8 mouse cellular contexts compared by ENCODE assay signal in genomic region chr5:34647581-34647980, GRCm38 (mm10). TPM values are rescaled to one million over a fixed set of nuclear protein-coding genes. Genes with fewer than 3 reads are reported as not detected.
DNase-seq lines count a peak whose midpoint lies in the region; ATAC-seq lines count a peak whose summit lies in the region.

No protein-coding gene starts in this region.

- no peaks in the 10 kb centered on the region for H3K9me3 ChIP-seq in midbrain, embryonic 14.5 days (ENCODE audit: control insufficient read depth, low read length)
- H3K9me3 ChIP-seq in midbrain, embryonic 16.5 days (replicated peaks; ENCODE audit: control insufficient read depth, low read length, poor library complexity, severe bottlenecking) = no peaks in the 10 kb centered on the region

- H3K27me3 ChIP-seq in midbrain, embryonic 14.5 days (ENCODE audit: control insufficient read depth, insufficient read depth, low read length) = no peaks in the 10 kb centered on the region
- H3K27me3 ChIP-seq in midbrain, embryonic 16.5 days (ENCODE audit: control insufficient read depth, insufficient read depth, low read depth, low read length) = no peaks in the 10 kb centered on the region

- intact Hi-C loops in heart, postnatal 14 days (cut with DNase I) = no loop called here

- H3K27ac ChIP-seq in midbrain, embryonic 14.5 days (replicated peaks; ENCODE audit: low read depth, low read length) = no peak overlapping the region
- H3K27ac ChIP-seq in midbrain, embryonic 16.5 days (ENCODE audit: low read length) = no peak overlapping the region

- H3K4me1 ChIP-seq in midbrain, embryonic 14.5 days (ENCODE audit: control insufficient read depth, insufficient read depth, low read length) = no peaks in the 10 kb centered on the region
- no peaks in the 10 kb centered on the region for H3K4me1 ChIP-seq in midbrain, embryonic 16.5 days (ENCODE audit: control insufficient read depth, insufficient read depth, low read length)

- no peak for ATAC-seq in midbrain, embryonic 14.5 days (ENCODE audit: low FRiP score, low TSS enrichment)
- ATAC-seq in midbrain, embryonic 16.5 days = no peak

- no peak overlapping the region for H3K4me2 ChIP-seq in midbrain, embryonic 14.5 days (ENCODE audit: low read length)
- no peak overlapping the region for H3K4me2 ChIP-seq in midbrain, embryonic 16.5 days (ENCODE audit: low read length)

- H3K9ac ChIP-seq in midbrain, embryonic 14.5 days (replicated peaks; ENCODE audit: low read length) = no peak overlapping the region
- H3K9ac ChIP-seq in midbrain, embryonic 16.5 days (ENCODE audit: low read depth, low read length) = no peak overlapping the region

- peak; percentile 80 for DNase-seq in midbrain, embryonic 14.5 days
- peak; percentile 84 for DNase-seq in R1 (ENCODE audit: low read depth, low spot score)
- DNase-seq in cerebellum, postnatal 36 days = peak; percentile 73
- DNase-seq in heart, postnatal 14 days = peak; percentile 56 to 73
- DNase-seq in liver = peak; percentile 79
- DNase-seq in retina, adult 2 months (ENCODE audit: low read depth, low spot score) = peak; percentile 23
- no peak for DNase-seq in urinary bladder, postnatal 4 days (ENCODE audit: low spot score in 2 of 2)

- H3K4me3 ChIP-seq in midbrain, embryonic 14.5 days (replicated peaks; ENCODE audit: low read depth, low read length) = no peak overlapping the region
- H3K4me3 ChIP-seq in midbrain, embryonic 16.5 days (ENCODE audit: low read depth, low read length) = no peak overlapping the region

- H3K36me3 ChIP-seq in midbrain, embryonic 14.5 days (ENCODE audit: control insufficient read depth, insufficient read depth, low read length) = peaks cover 95% of the 10 kb centered on the region
- H3K36me3 ChIP-seq in midbrain, embryonic 16.5 days (ENCODE audit: control insufficient read depth, insufficient read depth, low read length) = peaks cover 69% of the 10 kb centered on the region

- WGBS in midbrain, embryonic 14.5 days = 51% methylated on average over 4 of the region's 4 CpGs
- 55% methylated on average over 4 of the region's 4 CpGs for WGBS in midbrain, embryonic 16.5 days

RNA-seq across cellular contexts. Expression of gene Mfsd10, which starts 10.6 kb away (rescaled TPM):
- 93.6 and 96.4 TPM in 2 replicates for polyA plus RNA-seq in midbrain, embryonic 14.5 days (2014; fragmentation: Nextera tagmentation; extraction: Ambion mirVana)
- 110 TPM in 2 replicates for polyA plus RNA-seq in midbrain, embryonic 16.5 days (2015; fragmentation: Nextera tagmentation; extraction: Ambion mirVana)
- 10 to 100 TPM; 13.6 to 17.1 TPM for total RNA-seq in heart, postnatal 14 days (2021)

RNA-seq across cellular contexts. Expression of gene Nop14, which starts 12.4 kb away (rescaled TPM):
- polyA plus RNA-seq in midbrain, embryonic 14.5 days (2014; fragmentation: Nextera tagmentation; extraction: Ambion mirVana) = 18.9 and 20.7 TPM in 2 replicates
- polyA plus RNA-seq in midbrain, embryonic 16.5 days (2015; fragmentation: Nextera tagmentation; extraction: Ambion mirVana) = 19.7 and 20.6 TPM in 2 replicates
- total RNA-seq in heart, postnatal 14 days (2021) = 10 to 100 TPM in 1 of 2 experiments, 1 to 10 TPM in 1; 9.9 to 10.1 TPM

RNA-seq across cellular contexts. Expression of gene Grk4, which starts 12.6 kb away (rescaled TPM):
- 1.5 and 1.6 TPM in 2 replicates for polyA plus RNA-seq in midbrain, embryonic 14.5 days (2014; fragmentation: Nextera tagmentation; extraction: Ambion mirVana)
- 2.8 and 3.2 TPM in 2 replicates for polyA plus RNA-seq in midbrain, embryonic 16.5 days (2015; fragmentation: Nextera tagmentation; extraction: Ambion mirVana)
- total RNA-seq in heart, postnatal 14 days (2021) = 1 to 10 TPM in 1 of 2 experiments, under 1 TPM in 1; 0.78 to 2.4 TPM

Comparison
In these comparisons a context has a peak if more than half of its experiments do, and no peak if none do; other contexts are left out.
1. DNase-seq: peak in midbrain, embryonic 14.5 days (single experiment), R1 (single experiment), cerebellum, postnatal 36 days (2 of 2), heart, postnatal 14 days (2 of 2), liver (single experiment) and retina, adult 2 months (single experiment); none in urinary bladder, postnatal 4 days (0 of 2).